In the genomic region with DNA sequence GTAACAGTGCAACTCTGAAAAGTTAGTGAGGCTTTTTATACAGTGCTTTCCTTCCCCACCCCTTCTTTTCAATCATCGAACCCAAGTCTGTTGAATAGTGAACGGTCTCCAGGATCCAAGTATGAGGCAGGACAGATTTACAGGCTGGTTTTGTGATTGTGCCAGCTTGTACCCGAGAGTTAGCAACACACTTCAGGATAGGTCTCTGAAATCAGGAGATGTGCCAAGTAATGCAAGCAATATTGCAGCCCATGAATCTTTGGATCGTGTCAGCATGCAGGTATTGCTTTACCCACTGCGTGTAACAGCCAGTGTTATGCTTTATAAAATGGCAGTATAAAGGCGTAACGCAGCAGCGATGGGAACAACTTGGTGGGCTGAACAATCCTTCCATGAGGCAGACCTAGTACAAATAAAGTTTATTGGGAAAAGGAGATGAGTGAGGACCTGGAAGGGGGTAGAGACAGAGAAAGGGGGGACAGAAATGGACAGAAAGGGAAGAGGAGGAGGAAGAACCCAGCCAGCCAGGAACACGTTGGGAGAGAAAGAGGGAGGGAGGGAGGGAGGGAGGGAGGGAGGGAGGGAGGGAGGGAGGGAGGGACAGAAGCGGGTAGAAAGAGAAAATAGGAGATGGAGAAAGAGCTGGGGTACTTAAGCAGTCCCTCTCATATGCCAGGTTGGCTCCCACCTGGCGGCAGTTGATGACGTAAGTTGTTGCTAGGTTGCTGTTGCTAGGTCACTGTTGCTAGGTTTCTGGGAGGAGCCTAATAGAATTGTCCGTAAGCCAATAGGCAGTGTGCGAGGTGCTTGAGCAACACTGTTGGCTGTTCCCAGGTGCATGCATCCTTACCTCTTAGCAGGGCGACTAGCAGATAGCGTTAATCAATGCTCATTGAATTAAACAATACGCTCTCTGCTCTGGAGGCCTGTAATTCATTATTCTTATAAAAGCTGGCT, we compare ENCODE assay signal across 8 mouse cellular contexts. TPM values are rescaled to one million over a fixed set of nuclear protein-coding genes. Genes with fewer than 3 reads are reported as not detected.
DNase-seq lines count a peak whose midpoint lies in the region; ATAC-seq and TF ChIP-seq lines count a peak whose summit lies in the region.

No protein-coding gene starts in this region.

- WGBS in hindbrain, postnatal 0 days: 41% methylated on average over 16 of the region's 17 CpGs
- WGBS in limb, embryonic 10.5 days: 54% methylated on average over 16 of the region's 17 CpGs
- 62% methylated on average over 15 of the region's 17 CpGs for WGBS in heart, embryonic 12.5 days

- peak overlapping the region; percentile 63; the same call in 1 of the 2 replicates for H3K27ac ChIP-seq in hindbrain, postnatal 0 days
- no peak overlapping the region for H3K27ac ChIP-seq in limb, embryonic 10.5 days
- no peak overlapping the region for H3K27ac ChIP-seq in heart, embryonic 12.5 days (ENCODE audit: poor library complexity, severe bottlenecking)

- H3K9me3 ChIP-seq in hindbrain, postnatal 0 days (ENCODE audit: low read length): no peaks in the 10 kb centered on the region
- no peaks in the 10 kb centered on the region for H3K9me3 ChIP-seq in limb, embryonic 10.5 days (replicated peaks)
- H3K9me3 ChIP-seq in heart, embryonic 12.5 days (replicated peaks): no peaks in the 10 kb centered on the region

- no peaks in the 10 kb centered on the region for H3K36me3 ChIP-seq in hindbrain, postnatal 0 days (ENCODE audit: insufficient read depth, low read length)
- H3K36me3 ChIP-seq in limb, embryonic 10.5 days: no peaks in the 10 kb centered on the region
- no peaks in the 10 kb centered on the region for H3K36me3 ChIP-seq in heart, embryonic 12.5 days

- no peak for TF ChIP-seq CTCF in hindbrain, postnatal 0 days (IDR thresholded peaks at IDR 0.05; ENCODE audit: low read depth)

- H3K4me1 ChIP-seq in hindbrain, postnatal 0 days (ENCODE audit: insufficient read depth, low read length): no peaks in the 10 kb centered on the region
- peaks cover 27% of the 10 kb centered on the region for H3K4me1 ChIP-seq in limb, embryonic 10.5 days
- peaks cover 7% of the 10 kb centered on the region; the same call in 1 of the 2 replicates for H3K4me1 ChIP-seq in heart, embryonic 12.5 days (replicated peaks)

- no peak overlapping the region for H3K9ac ChIP-seq in hindbrain, postnatal 0 days (replicated peaks; ENCODE audit: low read length)
- no peak overlapping the region for H3K9ac ChIP-seq in heart, embryonic 12.5 days

- peak; percentile 30 for DNase-seq in adrenal gland, adult 2 months
- DNase-seq in adrenal gland, postnatal 4 days (ENCODE audit: low spot score in 2 of 2): no peak
- peak; percentile 49 for DNase-seq in embryo, embryonic 9.5 days (ENCODE audit: extremely low spot score)
- peak; percentile 94 for DNase-seq in hindbrain, postnatal 0 days (ENCODE audit: low spot score)
- peak; percentile 66 for DNase-seq in limb, embryonic 10.5 days (ENCODE audit: low spot score)
- peak; percentile 62 for DNase-seq in retina, embryonic 14.5 days (ENCODE audit: low spot score)
- DNase-seq in urinary bladder, adult 18-20 months (ENCODE audit: low spot score in 2 of 2): no peak

- H3K27me3 ChIP-seq in hindbrain, postnatal 0 days (ENCODE audit: insufficient read depth, low read length): no peaks in the 10 kb centered on the region
- no peaks in the 10 kb centered on the region for H3K27me3 ChIP-seq in limb, embryonic 10.5 days (ENCODE audit: low read depth, poor library complexity, severe bottlenecking)
- H3K27me3 ChIP-seq in heart, embryonic 12.5 days (replicated peaks): no peaks in the 10 kb centered on the region

- peak overlapping the region; percentile 1; the same call in 1 of the 2 replicates for H3K4me3 ChIP-seq in hindbrain, postnatal 0 days (ENCODE audit: low read length)
- H3K4me3 ChIP-seq in limb, embryonic 10.5 days: peak overlapping the region; percentile 24; the same call in 1 of the 2 replicates
- H3K4me3 ChIP-seq in heart, embryonic 12.5 days: no peak overlapping the region

- H3K4me2 ChIP-seq in hindbrain, postnatal 0 days (ENCODE audit: low read depth, low read length): peak overlapping the region; percentile 22
- no peak overlapping the region for H3K4me2 ChIP-seq in heart, embryonic 12.5 days

- peak; percentile 98 for ATAC-seq in hindbrain, postnatal 0 days
- no peak for ATAC-seq in heart, embryonic 12.5 days (ENCODE audit: insufficient number of reproducible peaks, low FRiP score)

RNA-seq across cellular contexts. Expression of a gene that starts 22.1 kb away (rescaled TPM):
- under 1 TPM in 1 of 2 experiments, not detected in 1; 0.07 TPM for total RNA-seq in adrenal gland, adult 2 months (2021)
- polyA plus RNA-seq in adrenal gland, adult 2 months (2012; rRNA removed): 0.04 TPM in 2 replicates
- 1 to 10 TPM; 1.2 to 1.5 TPM for total RNA-seq in adrenal gland, postnatal 4 days (2021)
- 3.2 and 4.3 TPM in 2 replicates for total RNA-seq in hindbrain, postnatal 0 days (2014; rRNA removed)
- polyA plus RNA-seq in hindbrain, postnatal 0 days (2015; fragmentation: Nextera tagmentation; extraction: Ambion mirVana): 1.9 and 2.4 TPM in 2 replicates
- polyA plus RNA-seq in limb, embryonic 10.5 days (2016; fragmentation: Nextera tagmentation; extraction: Ambion mirVana): 0.55 and 0.86 TPM in 2 replicates
- polyA plus RNA-seq in heart, embryonic 12.5 days (2016; fragmentation: Nextera tagmentation; extraction: Ambion mirVana): 1.1 and 1.3 TPM in 2 replicates

Comparison
In these comparisons a context has a peak if more than half of its experiments do, and no peak if none do; other contexts are left out.
1. DNase-seq: peak in adrenal gland, adult 2 months (single experiment), embryo, embryonic 9.5 days (single experiment), hindbrain, postnatal 0 days (single experiment), limb, embryonic 10.5 days (single experiment) and retina, embryonic 14.5 days (single experiment); none in adrenal gland, postnatal 4 days (0 of 2) and urinary bladder, adult 18-20 months (0 of 2).